Mouse (Mus musculus): ENCODE results near the gene Olfr157. TPM values are rescaled to one million over a fixed set of nuclear protein-coding genes. Genes with fewer than 3 reads are reported as not detected.

Gene Olfr157
- polyA plus RNA-seq (2014; fragmentation: Nextera tagmentation; extraction: Ambion mirVana), result not detected in 2 replicates

DNA sequence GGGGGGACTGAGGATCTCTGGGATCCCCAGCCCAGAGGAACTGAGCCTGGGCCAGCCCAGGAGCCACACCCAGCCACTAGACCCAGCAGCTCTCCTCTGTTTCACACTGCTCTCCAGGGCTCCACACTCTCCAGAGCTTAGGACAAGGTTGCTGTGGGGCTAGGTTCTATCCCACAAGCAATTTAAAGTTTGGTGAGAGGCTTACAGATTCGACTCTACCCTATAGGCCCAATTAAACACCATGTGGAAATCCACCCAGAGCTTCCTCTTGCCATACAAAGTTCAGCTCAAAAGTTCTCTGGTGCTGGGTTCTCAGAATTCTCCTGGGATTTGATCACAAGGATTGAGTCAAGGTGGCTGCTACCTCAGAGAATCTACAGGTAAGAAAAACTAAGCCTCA is at the start of gene Olfr157:
TSS of gene Olfr157 (minus strand) at position 101 of the 400 bp plus-strand sequence.
- DNase-seq (ENCODE audit: low spot score) (no peak), ATAC-seq (replicated peaks; ENCODE audit: insufficient number of reproducible peaks, low FRiP score, low TSS enrichment, low read depth) (no peak)
- Histone ChIP-seq H3K36me3 (replicated peaks; ENCODE audit: control insufficient read depth, insufficient read depth, low read depth, low read length) (no peaks in the 10 kb centered on the region), H3K4me3 (ENCODE audit: low read depth, low read length) (no peak within 1 kb of the TSS), H3K27me3 (ENCODE audit: control insufficient read depth, insufficient read depth, low read length) (no peaks in the 10 kb centered on the region), H3K4me2 (ENCODE audit: low read depth, low read length) (no peak within 1 kb of the TSS), H3K9me3 (replicated peaks; ENCODE audit: control insufficient read depth, low read length) (no peaks in the 10 kb centered on the region; the same call in 1 of the 2 replicates), H3K4me1 (ENCODE audit: control insufficient read depth, insufficient read depth, low read length) (no peaks in the 10 kb centered on the region), H3K27ac (replicated peaks; ENCODE audit: low read depth, low read length) (no peak within 1 kb of the TSS), H3K9ac (replicated peaks; ENCODE audit: low read length) (no peak within 1 kb of the TSS)
- 85% methylated on average over 1 of the region's 1 CpGs for WGBS

DNA sequence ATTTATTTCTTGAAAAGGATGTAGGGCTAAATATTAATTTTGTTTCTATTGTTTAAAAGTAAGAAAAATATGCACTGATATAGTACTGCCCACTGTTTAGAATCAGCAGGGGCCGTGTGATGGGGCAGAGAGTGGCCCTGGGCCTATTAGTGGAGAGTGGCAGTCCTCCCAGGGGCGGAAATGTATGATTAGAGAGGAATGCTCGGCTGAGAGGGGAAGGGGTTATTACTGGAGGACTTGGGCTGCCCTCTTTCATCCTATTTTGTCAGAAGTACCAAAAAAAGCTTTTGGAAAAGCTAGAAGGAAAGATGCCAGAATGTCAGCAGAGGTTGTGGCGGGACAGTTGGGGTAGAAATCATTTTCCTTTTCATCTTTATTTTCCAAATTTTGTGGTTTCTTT is 44.2 kb upstream of the Olfr157 start:
- Histone ChIP-seq H3K4me1 (ENCODE audit: control insufficient read depth, insufficient read depth, low read length) (peaks cover 4% of the 10 kb centered on the region; the same call in 1 of the 2 replicates), H3K4me3 (ENCODE audit: low read depth, low read length) (no peak overlapping the region), H3K27ac (replicated peaks; ENCODE audit: low read depth, low read length) (no peak overlapping the region), H3K9ac (replicated peaks; ENCODE audit: low read length) (no peak overlapping the region), H3K4me2 (ENCODE audit: low read depth, low read length) (no peak overlapping the region), H3K9me3 (replicated peaks; ENCODE audit: control insufficient read depth, low read length) (no peaks in the 10 kb centered on the region), H3K36me3 (replicated peaks; ENCODE audit: control insufficient read depth, insufficient read depth, low read depth, low read length) (no peaks in the 10 kb centered on the region), H3K27me3 (ENCODE audit: control insufficient read depth, insufficient read depth, low read length) (no peaks in the 10 kb centered on the region)
- ATAC-seq (replicated peaks; ENCODE audit: insufficient number of reproducible peaks, low FRiP score, low TSS enrichment, low read depth) (no peak), DNase-seq (ENCODE audit: low spot score) (peak; percentile 66)
- WGBS, result 15% methylated on average over 4 of the region's 4 CpGs

DNA sequence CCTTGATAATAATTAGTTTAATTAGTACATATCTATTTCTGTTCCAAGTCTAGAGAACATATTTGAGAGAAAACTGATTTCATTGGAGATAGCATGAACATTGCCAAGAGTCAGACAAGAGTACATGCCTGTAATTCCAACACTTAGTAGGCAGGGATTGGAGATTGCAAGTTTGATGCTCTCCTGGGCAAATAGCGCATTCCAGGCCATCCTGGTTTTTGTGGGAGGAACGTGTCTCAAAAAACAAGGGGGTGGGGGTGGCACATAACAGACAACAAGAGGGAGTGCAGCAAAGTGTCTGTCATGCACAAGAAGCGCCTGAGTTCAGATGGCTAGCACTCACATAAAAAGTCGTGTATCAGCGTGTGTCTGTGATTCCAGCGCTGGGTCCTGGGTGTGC is 39.6 kb upstream of the Olfr157 start:
- no peak overlapping the region for H3K27ac ChIP-seq (replicated peaks; ENCODE audit: low read depth, low read length)
- no peak overlapping the region for H3K4me2 ChIP-seq (ENCODE audit: low read depth, low read length)
- no peaks in the 10 kb centered on the region for H3K27me3 ChIP-seq (ENCODE audit: control insufficient read depth, insufficient read depth, low read length)
- H3K4me3 ChIP-seq (ENCODE audit: low read depth, low read length), result no peak overlapping the region
- no peaks in the 10 kb centered on the region for H3K9me3 ChIP-seq (replicated peaks; ENCODE audit: control insufficient read depth, low read length)
- H3K9ac ChIP-seq (replicated peaks; ENCODE audit: low read length), result no peak overlapping the region
- DNase-seq (ENCODE audit: low spot score) (no peak), ATAC-seq (replicated peaks; ENCODE audit: insufficient number of reproducible peaks, low FRiP score, low TSS enrichment, low read depth) (no peak)
- 80% methylated on average over 6 of the region's 6 CpGs for WGBS
- no peaks in the 10 kb centered on the region for H3K36me3 ChIP-seq (replicated peaks; ENCODE audit: control insufficient read depth, insufficient read depth, low read depth, low read length)
- H3K4me1 ChIP-seq (ENCODE audit: control insufficient read depth, insufficient read depth, low read length), result peaks cover under 1% of the 10 kb centered on the region; the same call in 1 of the 2 replicates

DNA sequence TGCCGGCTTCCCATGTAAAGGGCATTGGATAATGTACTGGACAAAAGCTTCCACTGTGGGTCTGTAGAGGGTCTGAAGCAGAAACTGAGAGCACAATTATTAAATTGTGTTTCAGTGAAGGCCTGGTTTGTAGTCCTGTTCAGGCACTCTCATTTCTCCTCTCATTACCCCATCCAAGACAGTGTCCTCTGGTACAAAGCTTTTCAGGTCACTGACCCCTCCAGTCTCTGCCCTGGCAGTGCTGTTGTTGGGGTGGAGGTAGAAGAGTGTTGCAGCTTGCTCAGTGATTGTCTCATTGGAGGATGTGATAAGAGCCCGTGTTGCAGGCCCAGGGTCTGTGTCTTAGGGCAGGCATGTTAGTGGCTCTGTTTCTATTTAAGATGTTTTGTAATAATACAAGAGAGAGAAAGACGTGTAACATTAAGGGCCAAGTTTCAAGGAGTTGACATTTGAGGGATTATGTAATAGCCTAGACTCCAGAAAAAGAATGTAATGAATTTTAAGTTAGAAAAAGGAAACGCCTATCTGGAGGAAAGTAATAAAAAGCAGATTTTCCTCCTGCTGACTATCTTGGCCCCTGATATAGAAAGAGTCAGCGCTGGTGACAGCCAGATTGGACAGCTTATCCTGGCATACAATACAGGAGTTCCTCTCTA is 38.2 kb upstream of the Olfr157 start:
- Histone ChIP-seq H3K27ac (replicated peaks; ENCODE audit: low read depth, low read length) (0 out of 2 replicates have a peak overlapping the region, but pooled peaks have one; percentile 3), H3K9me3 (replicated peaks; ENCODE audit: control insufficient read depth, low read length) (no peaks in the 10 kb centered on the region), H3K27me3 (ENCODE audit: control insufficient read depth, insufficient read depth, low read length) (no peaks in the 10 kb centered on the region), H3K4me2 (ENCODE audit: low read depth, low read length) (no peak overlapping the region), H3K4me1 (ENCODE audit: control insufficient read depth, insufficient read depth, low read length) (no peaks in the 10 kb centered on the region; the same call in 1 of the 2 replicates), H3K9ac (replicated peaks; ENCODE audit: low read length) (no peak overlapping the region; the same call in 1 of the 2 replicates), H3K36me3 (replicated peaks; ENCODE audit: control insufficient read depth, insufficient read depth, low read depth, low read length) (no peaks in the 10 kb centered on the region), H3K4me3 (ENCODE audit: low read depth, low read length) (no peak overlapping the region)
- ATAC-seq (replicated peaks; ENCODE audit: insufficient number of reproducible peaks, low FRiP score, low TSS enrichment, low read depth) (no peak), DNase-seq (ENCODE audit: low spot score) (peak; percentile 29)
- 26% methylated on average over 5 of the region's 5 CpGs for WGBS

DNA sequence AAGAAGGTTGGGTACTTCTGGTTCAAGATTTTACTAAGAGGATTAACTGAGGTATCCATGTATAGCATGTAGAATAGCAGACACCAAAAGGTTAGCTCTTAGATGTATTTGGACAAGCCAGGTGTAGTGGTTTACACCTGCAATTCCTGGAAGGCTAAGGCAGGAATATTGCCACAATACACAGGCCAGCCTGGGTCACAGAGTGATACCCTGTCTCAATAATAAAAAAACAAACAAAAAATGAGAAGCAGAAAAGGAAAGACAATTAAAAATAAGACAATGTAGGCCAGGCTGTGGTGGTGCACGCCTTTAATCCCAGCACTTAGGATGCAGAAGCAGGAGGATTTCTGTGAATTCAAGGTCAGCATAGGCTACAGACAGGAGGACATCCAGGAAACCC is 37.2 kb upstream of the Olfr157 start:
- Histone ChIP-seq H3K9ac (replicated peaks; ENCODE audit: low read length) (no peak overlapping the region), H3K4me1 (ENCODE audit: control insufficient read depth, insufficient read depth, low read length) (no peaks in the 10 kb centered on the region; the same call in 1 of the 2 replicates), H3K27me3 (ENCODE audit: control insufficient read depth, insufficient read depth, low read length) (no peaks in the 10 kb centered on the region), H3K4me3 (ENCODE audit: low read depth, low read length) (no peak overlapping the region), H3K4me2 (ENCODE audit: low read depth, low read length) (no peak overlapping the region), H3K27ac (replicated peaks; ENCODE audit: low read depth, low read length) (no peak overlapping the region), H3K36me3 (replicated peaks; ENCODE audit: control insufficient read depth, insufficient read depth, low read depth, low read length) (no peaks in the 10 kb centered on the region), H3K9me3 (replicated peaks; ENCODE audit: control insufficient read depth, low read length) (no peaks in the 10 kb centered on the region)
- DNase-seq (ENCODE audit: low spot score) (no peak), ATAC-seq (replicated peaks; ENCODE audit: insufficient number of reproducible peaks, low FRiP score, low TSS enrichment, low read depth) (no peak)
- 95% methylated on average over 1 of the region's 1 CpGs for WGBS

DNA sequence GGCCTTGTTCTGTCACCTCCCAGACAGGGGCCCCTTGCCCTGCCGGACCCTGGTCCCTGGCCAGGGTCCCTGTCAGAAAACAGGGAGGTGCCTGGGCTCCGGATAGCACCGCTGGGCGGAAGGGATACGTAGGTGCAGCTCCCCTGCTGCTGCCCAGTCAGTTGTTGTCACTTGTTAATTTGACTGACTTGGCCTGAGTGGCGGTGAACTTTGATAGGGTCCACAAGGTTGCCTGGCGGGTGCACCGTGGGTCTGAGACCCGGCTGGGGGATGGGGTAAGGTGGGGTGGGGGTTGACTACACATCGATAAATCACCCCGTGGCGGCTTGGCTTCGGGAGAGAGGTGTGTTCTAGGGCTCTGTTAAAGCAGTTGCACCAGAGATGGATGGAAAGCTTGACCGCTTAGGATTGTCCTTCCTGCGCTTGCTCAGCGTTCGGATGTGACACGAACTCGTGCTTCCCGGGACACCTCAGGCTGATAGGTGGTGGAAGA is 36.0 kb upstream of the Olfr157 start:
- ATAC-seq (replicated peaks; ENCODE audit: insufficient number of reproducible peaks, low FRiP score, low TSS enrichment, low read depth) (peak; percentile 63; the same call in 1 of the 2 replicates), DNase-seq (ENCODE audit: low spot score) (no peak)
- peak overlapping the region; percentile 82 for H3K4me2 ChIP-seq (ENCODE audit: low read depth, low read length)
- H3K9ac ChIP-seq (replicated peaks; ENCODE audit: low read length), result peak overlapping the region; percentile 92
- H3K4me3 ChIP-seq (ENCODE audit: low read depth, low read length), result peak overlapping the region; percentile 91
- under 1% methylated on average over 20 of the region's 20 CpGs for WGBS
- H3K27me3 ChIP-seq (ENCODE audit: control insufficient read depth, insufficient read depth, low read length), result no peaks in the 10 kb centered on the region
- H3K4me1 ChIP-seq (ENCODE audit: control insufficient read depth, insufficient read depth, low read length), result no peaks in the 10 kb centered on the region; the same call in 1 of the 2 replicates
- H3K27ac ChIP-seq (replicated peaks; ENCODE audit: low read depth, low read length), result peak overlapping the region; percentile 56; the same call in 1 of the 2 replicates
- H3K36me3 ChIP-seq (replicated peaks; ENCODE audit: control insufficient read depth, insufficient read depth, low read depth, low read length), result no peaks in the 10 kb centered on the region
- no peaks in the 10 kb centered on the region for H3K9me3 ChIP-seq (replicated peaks; ENCODE audit: control insufficient read depth, low read length)

DNA sequence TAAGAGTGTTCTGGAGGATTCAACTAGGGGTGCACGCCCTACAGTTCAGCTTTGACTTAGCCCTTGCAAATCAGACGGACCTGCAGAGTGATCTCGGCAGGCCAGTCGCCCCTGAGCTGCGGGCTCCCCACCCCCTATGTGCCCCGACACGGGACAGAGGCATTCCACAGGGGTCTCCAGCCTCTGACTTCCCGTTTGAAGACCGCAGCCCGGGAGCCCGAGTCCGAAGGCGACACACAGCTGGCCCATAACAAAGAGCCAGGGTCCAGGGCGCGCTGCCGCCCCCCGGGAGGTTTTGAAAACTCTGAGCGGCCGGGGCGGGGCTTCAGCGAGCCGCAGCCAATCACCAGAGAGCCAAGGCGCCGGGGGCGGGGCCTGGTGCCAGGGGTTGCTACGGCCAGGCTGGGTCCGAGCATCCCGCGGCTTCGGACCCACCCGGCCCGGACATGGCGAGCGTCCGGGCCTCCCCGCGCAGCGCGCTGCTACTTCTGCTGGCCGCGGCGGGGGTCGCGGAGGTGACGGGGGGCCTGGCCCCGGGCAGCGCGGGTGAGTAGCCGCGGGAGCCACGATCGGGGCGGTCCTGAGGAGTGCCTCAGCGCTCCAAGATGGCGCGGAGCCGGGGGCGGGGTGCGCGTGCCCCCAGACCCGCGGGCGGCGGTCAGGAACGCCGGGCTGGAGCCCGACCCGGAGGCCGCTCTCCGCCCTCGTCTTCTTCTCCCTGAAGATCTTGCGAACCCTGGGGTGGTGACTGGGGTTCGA is 35.3 kb upstream of the Olfr157 start, which contains the start of gene Reck:
TSS of gene Reck (plus strand) at position 371 of the 759 bp plus-strand sequence.
- peak; percentile 89 for ATAC-seq (replicated peaks; ENCODE audit: insufficient number of reproducible peaks, low FRiP score, low TSS enrichment, low read depth)
- H3K4me3 ChIP-seq (ENCODE audit: low read depth, low read length), result peak within 1 kb of the TSS; percentile 91
- H3K27me3 ChIP-seq (ENCODE audit: control insufficient read depth, insufficient read depth, low read length), result no peaks in the 10 kb centered on the region
- DNase-seq (ENCODE audit: low spot score), result peak; percentile 97
- H3K36me3 ChIP-seq (replicated peaks; ENCODE audit: control insufficient read depth, insufficient read depth, low read depth, low read length), result no peaks in the 10 kb centered on the region
- peak within 1 kb of the TSS; percentile 92 for H3K9ac ChIP-seq (replicated peaks; ENCODE audit: low read length)
- no peaks in the 10 kb centered on the region for H3K9me3 ChIP-seq (replicated peaks; ENCODE audit: control insufficient read depth, low read length)
- no peaks in the 10 kb centered on the region; the same call in 1 of the 2 replicates for H3K4me1 ChIP-seq (ENCODE audit: control insufficient read depth, insufficient read depth, low read length)
- H3K4me2 ChIP-seq (ENCODE audit: low read depth, low read length), result peak within 1 kb of the TSS; percentile 82
- WGBS, result under 1% methylated on average over 62 of the region's 73 CpGs
- H3K27ac ChIP-seq (replicated peaks; ENCODE audit: low read depth, low read length), result peak within 1 kb of the TSS; percentile 56; the same call in 1 of the 2 replicates
